Mouse (Mus musculus) CH12F3 (cell line): ENCODE data around the gene Ube4b.

ENCODE experiments used
- in situ Hi-C: fragments of 300-500 bp; cut with MboI; formaldehyde crosslinking; loops from 2 replicates; pipeline ENCODE4 v1.14.3; 2020; ENCODE audit warnings: low sequenced_read_pairs

Ube4b gene

DNA sequence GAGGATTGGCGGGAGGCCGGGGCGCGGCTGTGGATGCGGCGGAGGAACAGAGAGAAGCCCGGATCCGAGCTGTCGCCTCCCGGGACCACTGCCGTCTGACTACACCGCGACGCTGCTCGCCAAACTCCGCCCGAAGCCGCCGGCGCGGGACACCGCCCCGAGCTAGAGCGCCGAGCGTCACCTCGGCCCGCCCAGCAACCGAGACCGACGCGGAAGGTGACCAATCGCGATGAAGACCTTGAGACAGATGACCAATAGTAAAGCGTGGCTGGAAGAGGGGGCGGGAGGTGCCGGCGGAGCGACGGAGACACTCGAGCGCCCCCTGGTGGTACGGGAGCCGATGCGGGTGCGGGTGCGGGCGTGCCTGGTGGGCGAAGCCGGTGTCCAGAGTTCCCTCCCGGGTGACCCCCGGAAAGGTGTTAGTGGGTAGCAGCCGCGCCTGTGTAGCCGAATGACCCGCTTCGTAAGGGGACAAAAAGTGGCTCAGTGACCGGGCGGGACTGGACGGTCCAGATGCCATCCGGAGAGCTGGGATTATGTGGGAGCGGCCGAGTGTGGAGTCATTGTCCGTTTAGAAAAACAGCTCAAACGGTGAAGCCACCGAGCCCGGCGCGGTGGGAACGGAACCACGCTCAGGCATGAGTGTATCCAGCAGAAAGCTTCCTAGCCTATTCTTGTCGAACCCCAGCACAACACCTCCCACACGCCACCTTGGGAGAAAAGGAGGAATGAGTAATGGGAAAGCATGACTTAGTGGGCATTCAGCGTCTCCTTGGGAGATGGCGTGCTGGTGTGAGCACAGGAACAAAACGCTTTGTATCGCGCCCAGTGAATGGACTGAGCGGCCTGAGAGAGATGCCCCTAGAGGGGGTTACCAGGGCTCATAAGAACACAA, 118.7 kb downstream of the Ube4b start, which contains the start of gene Kif1b:
TSS of gene Kif1b (minus strand) at position 98 of the 895 bp plus-strand sequence.
- in situ Hi-C loops = no loop called here

- in situ Hi-C loops = no loop called here
Measured at GRCm38 (mm10) chr4:149306712-149307595, 119.6 kb downstream of the Ube4b start.

GRCm38 (mm10) chr4:149305761-149306711, 120.5 kb downstream of the Ube4b start:
- in situ Hi-C loops = no loop called here

DNA sequence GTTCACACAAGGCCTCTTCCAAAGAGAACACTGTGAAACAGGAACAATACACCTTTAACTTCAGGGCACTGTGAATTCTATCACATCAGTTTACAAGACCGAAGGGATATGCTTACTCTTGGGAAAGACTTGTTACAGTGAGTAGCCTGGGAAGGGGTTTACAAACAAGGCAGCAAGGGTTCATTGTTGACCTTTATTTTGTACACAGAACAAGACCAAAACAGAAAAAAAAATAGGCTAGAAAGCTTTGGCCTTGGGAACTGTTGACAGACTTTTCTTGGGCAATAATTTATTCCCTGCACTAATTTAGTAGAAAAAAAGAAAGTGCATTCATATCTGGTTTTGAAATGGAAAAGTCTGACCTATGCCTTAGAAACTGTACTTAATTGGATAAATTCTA, 122.1 kb downstream of the Ube4b start:
- in situ Hi-C loops = no loop called here

DNA sequence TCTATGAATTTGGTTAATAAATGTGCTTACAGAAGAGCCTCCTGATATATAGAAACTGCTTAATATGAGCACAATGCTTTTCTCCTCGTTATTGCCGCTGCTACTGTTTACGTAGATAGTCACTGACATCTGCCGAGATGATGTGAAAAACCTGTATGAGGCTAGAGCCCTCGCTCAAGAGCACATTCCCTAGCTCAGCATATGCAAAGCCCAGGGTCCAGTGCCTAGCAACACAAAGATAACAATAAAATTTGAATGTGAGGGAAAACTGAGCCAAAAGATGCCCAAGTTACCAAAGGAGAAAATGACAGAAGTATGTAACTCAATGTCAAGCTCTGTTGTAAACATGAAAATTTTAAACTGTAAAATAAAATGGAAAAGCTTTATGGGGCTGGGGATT, 123.0 kb downstream of the Ube4b start:
- in situ Hi-C loops = no loop called here

GRCm38 (mm10) chr4:149302751-149303150, 123.8 kb downstream of the Ube4b start:
- in situ Hi-C loops = no loop called here

GRCm38 (mm10) chr4:149302136-149302535, 124.4 kb downstream of the Ube4b start:
- in situ Hi-C loops = no loop called here

GRCm38 (mm10) chr4:149296501-149296900, 130.0 kb downstream of the Ube4b start:
- in situ Hi-C loops = no loop called here

GRCm38 (mm10) chr4:149292984-149293383, 133.6 kb downstream of the Ube4b start:
- in situ Hi-C loops = no loop called here

GRCm38 (mm10) chr4:149291061-149291460, 135.5 kb downstream of the Ube4b start:
- in situ Hi-C loops = no loop called here

GRCm38 (mm10) chr4:149290157-149290750, 136.3 kb downstream of the Ube4b start:
- in situ Hi-C loops = no loop called here

DNA sequence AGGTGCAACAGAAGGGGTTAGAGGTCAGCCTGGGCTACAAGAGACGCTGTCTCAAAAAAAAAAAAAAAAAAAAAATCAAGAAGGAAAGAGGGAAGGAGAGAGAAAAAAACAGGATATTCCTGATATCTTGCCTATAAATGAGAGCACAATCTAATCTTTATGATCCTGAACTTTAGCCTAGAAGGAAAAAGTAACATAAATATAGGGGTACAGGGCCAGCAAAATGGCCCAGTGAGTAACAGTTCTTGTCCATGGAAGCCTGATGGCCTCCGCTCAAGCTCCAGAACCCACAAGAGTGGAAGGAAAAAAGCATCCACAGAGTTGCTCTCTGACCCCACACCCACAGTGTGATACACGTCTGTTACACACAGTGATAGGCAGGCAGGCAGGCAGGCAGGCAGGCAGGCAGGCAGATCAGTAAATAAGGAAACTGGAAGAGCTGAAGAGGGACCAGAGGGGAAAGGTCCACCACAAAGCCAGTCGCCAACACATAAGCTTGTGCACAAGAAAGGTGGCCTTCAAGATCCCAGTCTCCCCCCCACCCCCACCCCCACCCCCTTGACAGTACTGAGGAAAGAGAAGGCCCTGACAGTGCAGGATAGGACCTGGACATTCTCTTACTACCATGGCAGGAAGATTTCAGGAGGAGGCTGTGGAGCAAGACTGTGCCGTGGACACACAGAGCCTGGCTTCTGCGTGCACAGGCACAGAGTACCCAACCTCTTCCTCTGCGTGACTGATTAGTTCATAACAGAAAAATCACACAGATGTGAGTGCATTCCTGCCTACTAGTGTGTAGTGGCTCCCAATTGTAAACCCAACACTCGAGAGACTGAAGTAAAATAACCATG, 140.0 kb downstream of the Ube4b start:
- in situ Hi-C loops = no loop called here

- in situ Hi-C loops = no loop called here
Measured at GRCm38 (mm10) chr4:149285691-149286090, 140.9 kb downstream of the Ube4b start.

DNA sequence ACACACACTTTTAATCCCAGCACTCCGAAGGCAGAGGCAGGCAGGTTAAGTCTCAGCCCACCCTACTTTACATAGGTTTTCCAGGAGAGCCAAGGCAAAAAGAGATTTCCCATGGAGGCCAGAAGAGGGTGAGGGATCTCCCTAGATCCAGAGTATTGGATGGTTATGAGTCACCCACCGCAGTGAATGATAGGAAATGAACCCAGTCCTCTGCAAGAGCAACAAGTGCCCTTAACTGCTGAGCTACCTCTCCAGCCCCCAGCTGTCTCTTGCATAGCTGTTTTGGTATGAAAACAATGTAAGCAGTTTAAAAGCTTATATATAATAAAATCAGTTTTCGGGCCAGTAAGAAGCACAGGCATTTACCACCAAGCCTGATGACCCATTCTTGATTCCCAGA, 143.5 kb downstream of the Ube4b start:
- in situ Hi-C loops = no loop called here

- in situ Hi-C loops = no loop called here
Measured at GRCm38 (mm10) chr4:149282025-149282738, 144.4 kb downstream of the Ube4b start.
